Mouse (Mus musculus) spleen, adult 18-20 months (tissue): ENCODE measurements around the gene 3110009E18Rik.

Experiments
- DNase-seq, 2 experiments: peaks; one replicate each; pipeline ENCODE4 v3.0.0; 2022; ENCODE audit warnings: mixed read lengths in 2 of 2

3110009E18Rik gene

DNA sequence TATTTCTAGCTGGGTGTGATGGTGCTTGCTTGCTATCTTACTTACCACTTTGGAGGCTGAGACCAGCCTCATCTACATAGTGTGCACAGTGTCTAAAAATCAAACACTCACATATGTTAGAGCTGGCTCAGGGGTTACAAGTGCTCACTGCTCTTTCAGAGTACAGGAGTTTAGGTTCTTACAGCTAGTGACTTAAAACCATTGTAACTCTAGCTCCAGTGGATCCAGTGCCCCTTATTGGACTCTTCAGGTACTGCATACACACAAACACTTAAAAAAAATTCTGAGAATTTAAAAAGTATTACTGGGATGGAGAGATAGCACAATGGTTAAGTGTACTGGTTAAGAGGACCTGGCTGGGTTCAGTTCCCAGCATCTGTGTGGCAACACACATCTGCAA is 26.0 kb downstream of the 3110009E18Rik start:
- no peak for DNase-seq

- no peak for DNase-seq
Measured at GRCm38 (mm10) chr1:120154232-120154631, 33.2 kb downstream of the 3110009E18Rik start.

GRCm38 (mm10) chr1:120155325-120155724 is 34.3 kb downstream of the 3110009E18Rik start:
- DNase-seq = no peak

DNA sequence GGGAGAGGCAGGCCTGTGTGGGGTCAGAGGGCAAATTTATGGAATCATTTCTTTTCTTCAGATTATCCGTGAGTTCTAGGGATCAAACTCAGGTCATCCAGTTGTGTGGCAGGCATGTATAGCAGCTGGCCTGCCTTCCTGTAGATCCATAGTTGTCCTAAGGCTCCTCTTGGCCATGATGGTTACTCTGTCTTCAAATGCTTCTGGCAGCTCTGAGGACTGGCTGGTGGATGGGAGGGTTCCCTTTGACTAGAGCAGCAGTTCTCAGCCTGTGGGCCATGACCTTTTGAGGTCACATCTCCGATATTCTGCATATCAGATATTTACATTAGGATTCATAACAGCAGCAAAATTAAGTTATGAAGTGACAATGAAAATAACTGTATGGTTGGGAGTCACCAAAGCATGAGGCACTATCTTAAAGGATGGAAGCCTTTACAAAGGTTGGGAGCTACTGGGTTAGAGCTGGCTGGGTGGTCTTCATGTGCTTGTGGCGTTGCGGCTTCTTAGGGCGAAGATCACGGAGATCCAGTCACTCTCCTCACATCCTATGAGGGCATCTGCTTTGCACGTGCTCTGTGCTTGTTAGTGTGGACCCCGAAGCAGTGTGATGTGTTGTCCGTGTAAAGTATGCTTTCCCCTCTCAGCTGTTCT is 37.6 kb downstream of the 3110009E18Rik start:
- no peak for DNase-seq

GRCm38 (mm10) chr1:120161502-120161901 is 40.5 kb downstream of the 3110009E18Rik start:
- no peak for DNase-seq

GRCm38 (mm10) chr1:120162616-120163015 is 41.6 kb downstream of the 3110009E18Rik start:
- DNase-seq = no peak

DNA sequence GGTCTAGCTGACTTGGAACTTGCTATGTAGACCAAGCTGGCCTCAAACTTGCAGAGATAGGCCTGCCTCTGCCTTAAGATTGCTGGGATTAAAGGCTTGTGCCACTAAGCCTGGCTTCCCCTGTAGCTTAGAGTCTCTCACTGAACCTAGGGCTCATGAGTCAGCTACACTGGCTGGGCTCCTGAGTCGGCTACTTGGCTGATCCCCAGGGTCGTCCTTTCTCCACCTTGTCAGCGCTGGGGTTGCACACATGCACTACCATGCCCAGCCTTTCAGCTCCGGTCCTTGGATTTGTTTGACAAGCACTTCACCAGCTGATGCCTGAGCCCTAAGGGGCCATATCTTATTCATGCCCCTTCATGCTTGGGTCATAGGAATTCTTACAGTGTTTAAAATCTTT is 47.0 kb downstream of the 3110009E18Rik start:
- no peak for DNase-seq

- no peak for DNase-seq
Measured at GRCm38 (mm10) chr1:120168674-120169073, 47.7 kb downstream of the 3110009E18Rik start.

- DNase-seq = no peak
Measured at GRCm38 (mm10) chr1:120170307-120170706, 49.3 kb downstream of the 3110009E18Rik start.

- peak in 1 of 2 experiments; percentile 18 for DNase-seq
Measured at GRCm38 (mm10) chr1:120171819-120172521, 51.0 kb downstream of the 3110009E18Rik start.

GRCm38 (mm10) chr1:120174991-120175390 is 54.0 kb downstream of the 3110009E18Rik start:
- peak; percentile 27 to 33 for DNase-seq

DNA sequence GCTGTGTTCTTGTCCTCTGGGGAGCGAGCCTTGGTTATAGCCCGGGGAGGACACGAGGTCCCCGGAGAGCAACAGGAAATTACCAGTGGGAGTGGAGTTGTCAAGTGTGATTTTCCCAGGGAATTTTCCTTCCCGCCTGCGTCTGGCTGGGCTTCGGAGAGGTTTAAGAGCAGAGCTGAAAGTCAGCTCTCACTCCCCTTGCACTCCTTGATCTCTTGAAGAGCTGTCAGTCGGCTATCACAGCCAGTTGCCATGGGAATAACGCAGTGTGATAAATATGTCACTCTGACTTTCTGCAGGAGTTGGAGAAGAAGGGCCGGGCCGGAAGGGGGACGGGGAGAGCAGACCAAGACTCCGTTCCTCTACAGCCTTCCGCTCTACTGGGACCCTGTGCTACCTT is 55.3 kb downstream of the 3110009E18Rik start:
- no peak for DNase-seq

- peak in 1 of 2 experiments; percentile 12 for DNase-seq
Measured at GRCm38 (mm10) chr1:120177141-120177540, 56.2 kb downstream of the 3110009E18Rik start.

DNA sequence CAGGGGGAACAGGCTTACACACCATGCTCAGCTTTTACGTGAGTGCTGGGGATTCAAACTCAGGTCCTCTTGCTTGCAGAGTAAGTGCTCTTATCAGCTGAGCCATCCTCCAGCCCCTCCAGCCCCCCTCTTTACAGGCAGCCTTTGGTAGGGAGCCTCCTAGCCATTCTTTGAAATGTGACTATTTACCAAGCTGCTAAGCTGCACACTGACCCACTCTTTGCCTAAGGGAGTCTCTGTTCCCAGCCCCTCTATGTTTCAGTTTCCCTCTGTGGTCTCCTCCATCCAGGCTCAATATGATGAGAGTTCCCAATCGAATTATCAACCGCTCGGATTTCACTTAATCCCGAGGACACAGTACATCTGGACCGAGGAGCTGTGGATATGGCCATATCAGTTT is 65.2 kb downstream of the 3110009E18Rik start:
- DNase-seq = no peak

DNA sequence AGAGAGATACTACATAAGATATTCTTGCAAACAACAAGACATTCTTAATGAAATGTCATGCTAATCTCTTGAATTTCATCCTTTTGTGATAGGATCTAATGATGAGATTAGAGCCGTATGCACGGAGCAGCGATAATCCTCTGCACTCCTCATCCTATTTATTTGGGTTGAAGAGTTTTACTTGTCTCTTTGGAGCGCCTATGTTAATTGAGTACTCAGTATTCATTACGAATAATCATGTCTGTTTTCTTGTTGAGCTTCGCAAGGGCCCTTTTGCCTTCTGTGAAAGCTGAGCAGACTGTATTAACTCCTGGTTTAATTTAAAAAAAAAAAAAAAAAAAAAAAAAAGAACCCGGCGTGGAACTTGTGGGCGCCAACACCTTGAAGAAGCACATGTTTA is 65.7 kb downstream of the 3110009E18Rik start:
- no peak for DNase-seq

DNA sequence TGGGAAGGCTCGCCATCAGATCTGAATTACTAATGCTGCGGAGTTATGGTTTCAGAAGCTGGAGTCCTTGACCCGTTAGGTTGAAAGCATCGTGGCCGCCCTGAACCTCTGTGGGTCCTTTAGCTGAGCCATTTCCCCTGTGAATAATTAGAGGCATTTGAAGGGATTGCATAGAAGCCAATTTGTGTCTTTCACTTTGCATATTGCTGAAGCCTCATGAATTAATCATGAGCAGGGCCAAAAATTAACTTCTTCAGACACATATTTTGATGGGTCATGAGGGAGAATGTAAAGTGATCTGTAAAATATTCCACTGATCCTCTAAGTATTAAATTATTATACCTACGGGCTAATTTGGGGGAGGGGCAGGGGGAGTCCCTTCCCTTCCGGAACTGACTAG is 66.1 kb downstream of the 3110009E18Rik start:
- DNase-seq = no peak

- DNase-seq = no peak
Measured at GRCm38 (mm10) chr1:120189206-120189605, 68.2 kb downstream of the 3110009E18Rik start.

DNA sequence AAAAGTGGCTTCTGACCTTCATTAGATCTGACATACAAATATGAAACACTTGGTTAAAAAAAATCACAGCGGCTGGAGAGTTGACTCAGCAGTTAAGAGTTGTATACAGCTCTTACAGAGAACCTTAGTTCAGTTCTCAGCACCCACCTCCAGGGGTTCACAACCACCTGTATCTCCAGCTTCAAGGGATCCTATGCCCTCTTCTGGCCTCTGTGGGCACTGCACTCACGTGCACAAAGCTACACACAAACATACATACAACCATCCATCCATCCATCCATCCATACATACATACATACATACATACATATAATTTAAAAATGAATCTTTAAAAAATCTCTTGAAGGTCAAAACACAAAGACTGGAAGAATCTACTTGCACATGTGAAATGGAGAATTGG is 69.3 kb downstream of the 3110009E18Rik start:
- no peak for DNase-seq

DNA sequence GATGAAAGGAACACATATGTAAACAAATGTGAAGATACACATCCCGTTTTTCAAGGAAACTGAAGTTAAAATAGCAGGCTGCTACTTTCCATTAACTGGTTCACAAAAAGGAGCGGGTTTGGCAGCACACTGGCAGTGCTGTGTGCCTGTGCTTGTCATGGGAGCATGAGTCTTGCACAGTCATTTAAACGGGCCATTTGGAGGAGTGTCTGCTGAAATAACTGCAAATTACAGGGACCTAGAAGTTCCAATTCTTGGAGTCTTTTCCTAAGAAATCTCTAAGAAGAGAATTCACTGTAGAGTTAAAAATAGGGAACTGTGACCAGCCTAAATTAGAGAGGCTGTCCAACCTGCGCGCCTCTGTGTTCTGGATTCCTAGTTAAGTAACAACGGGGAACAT is 70.0 kb downstream of the 3110009E18Rik start:
- no peak for DNase-seq

DNA sequence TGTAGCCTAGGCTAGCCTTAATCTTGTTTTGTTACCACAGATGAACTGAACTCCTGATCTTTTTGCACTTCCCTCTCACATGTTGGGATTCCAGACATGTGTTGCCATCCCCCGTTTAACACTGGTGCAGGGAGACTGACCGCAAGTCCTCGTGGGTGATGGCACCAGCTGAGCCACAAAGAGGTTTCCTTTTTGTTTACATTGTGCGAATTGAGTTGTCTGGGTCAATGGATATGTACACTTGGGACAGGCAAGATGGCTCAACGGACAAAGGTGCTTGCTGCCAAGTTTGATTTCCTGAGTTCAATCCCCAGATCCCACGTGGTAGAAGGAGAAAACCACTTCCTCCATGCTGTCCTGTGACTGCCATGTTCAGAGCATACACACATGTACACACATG is 71.3 kb downstream of the 3110009E18Rik start:
- DNase-seq = no peak

DNA sequence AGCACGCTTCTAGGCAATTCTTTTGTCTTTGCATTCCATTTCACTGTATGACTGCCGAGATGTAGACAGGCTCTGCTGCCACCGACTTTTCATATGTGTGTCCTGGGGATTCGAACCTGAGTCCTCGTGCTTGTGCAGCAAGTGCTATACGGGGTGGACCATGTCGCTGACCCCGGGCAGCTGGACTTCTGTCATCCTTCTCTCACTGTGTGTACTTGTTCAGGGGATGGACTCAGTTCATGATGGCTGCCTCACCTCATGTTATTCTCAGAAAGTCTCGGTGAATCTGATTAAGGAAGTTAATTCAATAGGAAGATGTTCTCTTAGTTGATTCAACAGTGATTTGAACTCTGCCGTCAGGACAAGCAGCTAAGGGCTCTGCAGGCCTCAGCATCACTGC is 72.6 kb downstream of the 3110009E18Rik start:
- DNase-seq = no peak

GRCm38 (mm10) chr1:120195947-120196346 is 75.0 kb downstream of the 3110009E18Rik start:
- DNase-seq = no peak

DNA sequence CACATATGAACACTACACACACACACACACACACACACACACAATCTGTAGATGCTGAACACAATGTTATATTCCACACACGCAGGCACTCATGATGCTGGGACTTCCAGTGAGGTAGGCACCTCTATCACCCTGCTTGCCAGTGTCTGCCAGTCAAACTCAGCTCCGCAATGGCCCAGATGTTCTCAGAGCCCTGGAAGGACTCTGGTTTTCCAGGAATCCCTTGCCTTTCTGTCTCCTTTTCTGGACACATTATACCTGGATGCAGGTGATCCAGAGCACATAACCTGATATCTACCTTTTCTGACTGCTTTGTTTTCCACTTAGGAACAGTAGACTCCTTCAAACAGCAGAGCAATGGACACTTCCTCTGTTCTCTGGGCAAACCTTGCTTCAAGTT is 75.7 kb downstream of the 3110009E18Rik start:
- DNase-seq = no peak

DNA sequence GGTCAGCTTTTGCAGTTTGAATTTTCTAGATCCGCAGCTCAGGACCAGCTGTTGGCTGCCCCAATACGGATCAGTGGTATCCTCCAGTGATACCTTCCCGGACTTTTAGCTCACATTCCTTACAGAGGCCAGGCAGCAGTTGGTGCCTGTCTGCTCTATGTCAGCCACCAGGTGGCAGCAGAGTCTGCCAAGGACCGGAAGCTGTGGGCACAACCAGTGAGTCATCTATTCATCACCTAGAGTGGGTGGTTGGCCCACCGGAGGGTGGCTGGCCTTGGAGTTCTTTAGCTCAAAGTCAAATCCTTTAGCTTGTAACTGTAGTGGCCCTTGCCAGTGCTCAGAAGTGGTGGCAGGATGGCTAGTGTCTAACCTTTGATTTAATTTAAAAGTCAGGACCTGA is 76.2 kb downstream of the 3110009E18Rik start:
- peak; percentile 55 to 74 for DNase-seq

DNA sequence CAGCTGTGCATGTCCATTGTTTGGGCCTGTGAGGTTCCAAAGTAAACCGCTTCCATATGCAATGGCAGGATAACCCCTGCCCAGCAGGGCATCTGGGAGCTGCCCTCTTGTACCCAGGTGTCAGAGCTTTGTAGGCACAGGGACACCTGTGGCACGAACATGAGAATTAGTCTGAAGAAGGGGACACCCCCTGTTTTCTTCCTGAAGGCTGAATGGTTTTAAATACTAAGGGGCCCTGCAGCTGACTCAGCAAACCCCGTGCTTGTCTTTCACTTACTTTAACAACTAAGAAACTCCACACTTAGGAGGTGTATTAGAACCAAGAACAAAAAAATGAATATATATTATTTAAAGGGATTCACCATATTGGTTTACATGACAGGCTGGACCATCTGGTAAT is 77.2 kb downstream of the 3110009E18Rik start:
- DNase-seq = no peak
